Mouse (Mus musculus): Measurements from ENCODE around the gene Tma16. TPM values are rescaled to one million over a fixed set of nuclear protein-coding genes. Genes with fewer than 3 reads are reported as not detected.

The Tma16 gene
- polyA plus RNA-seq, 1 experiment: 10.2 TPM

- H3K27ac ChIP-seq (ENCODE audit: control insufficient read depth, insufficient read depth, low read depth, low read length, poor library complexity): no peak overlapping the region
Measured at GRCm38 (mm10) chr8:66441123-66441522, 45.2 kb downstream of the Tma16 start.

GRCm38 (mm10) chr8:66438468-66438867 is 47.9 kb downstream of the Tma16 start:
- TF ChIP-seq CTCF (IDR thresholded peaks at IDR 0.05; ENCODE audit: control insufficient read depth, insufficient read depth, low read length) (no peak), POLR2A (IDR thresholded peaks at IDR 0.05; ENCODE audit: borderline replicate concordance, control insufficient read depth, low read depth, low read length) (no peak)
- 45% methylated on average over 4 of the region's 4 CpGs for WGBS
- peaks cover 7% of the 10 kb centered on the region; the same call in 1 of the 2 replicates for H3K4me1 ChIP-seq (ENCODE audit: control insufficient read depth, insufficient read depth, low read length)
- H3K4me3 ChIP-seq (replicated peaks; ENCODE audit: control insufficient read depth, low read depth, low read length): no peak overlapping the region
- no peak overlapping the region for H3K27ac ChIP-seq (ENCODE audit: control insufficient read depth, insufficient read depth, low read depth, low read length, poor library complexity)

More at GRCm38 (mm10) chr8:66441123-66441522, 45.2 kb downstream of the Tma16 start:
- Histone ChIP-seq H3K4me1 (ENCODE audit: control insufficient read depth, insufficient read depth, low read length) (peaks cover 9% of the 10 kb centered on the region; the same call in 1 of the 2 replicates), H3K4me3 (replicated peaks; ENCODE audit: control insufficient read depth, low read depth, low read length) (no peak overlapping the region)
- WGBS: 9% methylated on average over 1 of the region's 1 CpGs
- TF ChIP-seq CTCF (IDR thresholded peaks at IDR 0.05; ENCODE audit: control insufficient read depth, insufficient read depth, low read length) (no peak), POLR2A (IDR thresholded peaks at IDR 0.05; ENCODE audit: borderline replicate concordance, control insufficient read depth, low read depth, low read length) (no peak)

GRCm38 (mm10) chr8:66437929-66438328 is 48.4 kb downstream of the Tma16 start:
- no peak overlapping the region for H3K4me3 ChIP-seq (replicated peaks; ENCODE audit: control insufficient read depth, low read depth, low read length)
- peaks cover 7% of the 10 kb centered on the region; the same call in 1 of the 2 replicates for H3K4me1 ChIP-seq (ENCODE audit: control insufficient read depth, insufficient read depth, low read length)
- no peak overlapping the region for H3K27ac ChIP-seq (ENCODE audit: control insufficient read depth, insufficient read depth, low read depth, low read length, poor library complexity)
- WGBS: 0% methylated on average over 3 of the region's 3 CpGs
- TF ChIP-seq CTCF (IDR thresholded peaks at IDR 0.05; ENCODE audit: control insufficient read depth, insufficient read depth, low read length) (no peak), POLR2A (IDR thresholded peaks at IDR 0.05; ENCODE audit: borderline replicate concordance, control insufficient read depth, low read depth, low read length) (no peak)

- Histone ChIP-seq H3K4me1 (ENCODE audit: control insufficient read depth, insufficient read depth, low read length) (peaks cover 7% of the 10 kb centered on the region; the same call in 1 of the 2 replicates), H3K4me3 (replicated peaks; ENCODE audit: control insufficient read depth, low read depth, low read length) (no peak overlapping the region), H3K27ac (ENCODE audit: control insufficient read depth, insufficient read depth, low read depth, low read length, poor library complexity) (no peak overlapping the region)
- 36% methylated on average over 1 of the region's 1 CpGs for WGBS
- no peak for TF ChIP-seq CTCF (IDR thresholded peaks at IDR 0.05; ENCODE audit: control insufficient read depth, insufficient read depth, low read length)
- TF ChIP-seq POLR2A (IDR thresholded peaks at IDR 0.05; ENCODE audit: borderline replicate concordance, control insufficient read depth, low read depth, low read length): no peak
Measured at GRCm38 (mm10) chr8:66436804-66437203, 49.5 kb downstream of the Tma16 start.

GRCm38 (mm10) chr8:66433577-66433976 is 52.8 kb downstream of the Tma16 start:
- H3K4me3 ChIP-seq (replicated peaks; ENCODE audit: control insufficient read depth, low read depth, low read length): no peak overlapping the region
- H3K4me1 ChIP-seq (ENCODE audit: control insufficient read depth, insufficient read depth, low read length): peaks cover 6% of the 10 kb centered on the region; the same call in 1 of the 2 replicates
- TF ChIP-seq CTCF (IDR thresholded peaks at IDR 0.05; ENCODE audit: control insufficient read depth, insufficient read depth, low read length) (no peak), POLR2A (IDR thresholded peaks at IDR 0.05; ENCODE audit: borderline replicate concordance, control insufficient read depth, low read depth, low read length) (no peak)
- no peak overlapping the region for H3K27ac ChIP-seq (ENCODE audit: control insufficient read depth, insufficient read depth, low read depth, low read length, poor library complexity)

- TF ChIP-seq POLR2A (IDR thresholded peaks at IDR 0.05; ENCODE audit: borderline replicate concordance, control insufficient read depth, low read depth, low read length) (no peak), CTCF (IDR thresholded peaks at IDR 0.05; ENCODE audit: control insufficient read depth, insufficient read depth, low read length) (no peak)
- H3K27ac ChIP-seq (ENCODE audit: control insufficient read depth, insufficient read depth, low read depth, low read length, poor library complexity): no peak overlapping the region
- no peaks in the 10 kb centered on the region; the same call in 1 of the 2 replicates for H3K4me1 ChIP-seq (ENCODE audit: control insufficient read depth, insufficient read depth, low read length)
- 9% methylated on average over 2 of the region's 2 CpGs for WGBS
- no peak overlapping the region for H3K4me3 ChIP-seq (replicated peaks; ENCODE audit: control insufficient read depth, low read depth, low read length)
Measured at GRCm38 (mm10) chr8:66430639-66431038, 55.7 kb downstream of the Tma16 start.

Other genes with a start within 250 kb of the Tma16 start
- gene Tktl2, start 25.2 kb upstream of the Tma16 start, polyA plus RNA-seq (2011; ENCODE audit: insufficient read depth, insufficient read length, low replicate concordance, missing spikeins): not detected in 2 replicates
- gene Npy5r, start 201.6 kb upstream of the Tma16 start, polyA plus RNA-seq (2011; ENCODE audit: insufficient read depth, insufficient read length, low replicate concordance, missing spikeins): not detected in 2 replicates
- not detected in 2 replicates for gene Npy1r, start 210.7 kb upstream of the Tma16 start, polyA plus RNA-seq (2011; ENCODE audit: insufficient read depth, insufficient read length, low replicate concordance, missing spikeins)